Mouse (Mus musculus) fibroblast of lung, adult 2 months (primary cell): ENCODE data around the gene Rnf17.
A peak's percentile ranks its signal among the peaks of the same experiment; 100 is the strongest.

Source experiments
- DNase-seq: peaks from one replicate; pipeline ENCODE4 v3.0.0-alpha.2; 2011; ENCODE audit warnings: low read depth

The Rnf17 gene

GRCm38 (mm10) chr14:56402311-56403071, at the start of gene Rnf17:
Gene Rnf17 (plus strand): TSS chr14:56402581.
- no peak for DNase-seq

GRCm38 (mm10) chr14:56354803-56355202, 47.6 kb upstream of the Rnf17 start:
- no peak for DNase-seq

- no peak for DNase-seq
Observed at GRCm38 (mm10) chr14:56355396-56355795, 47.0 kb upstream of the Rnf17 start.

GRCm38 (mm10) chr14:56356196-56356595, 46.2 kb upstream of the Rnf17 start:
- DNase-seq: no peak

- no peak for DNase-seq
Observed at GRCm38 (mm10) chr14:56358422-56358821, 44.0 kb upstream of the Rnf17 start.

GRCm38 (mm10) chr14:56359131-56359530, 43.2 kb upstream of the Rnf17 start:
- peak; percentile 44 for DNase-seq

GRCm38 (mm10) chr14:56364711-56365237, 37.6 kb upstream of the Rnf17 start, which contains the start of gene Atp12a:
Gene Atp12a (plus strand): TSS chr14:56365068.
- DNase-seq: no peak

- DNase-seq: no peak
Observed at GRCm38 (mm10) chr14:56365292-56365691, 37.1 kb upstream of the Rnf17 start.

- no peak for DNase-seq
Observed at GRCm38 (mm10) chr14:56366712-56367111, 35.7 kb upstream of the Rnf17 start.

- no peak for DNase-seq
Observed at GRCm38 (mm10) chr14:56368834-56369233, 33.5 kb upstream of the Rnf17 start.

- peak; percentile 37 for DNase-seq
Observed at GRCm38 (mm10) chr14:56375731-56376130, 26.6 kb upstream of the Rnf17 start.

- no peak for DNase-seq
Observed at GRCm38 (mm10) chr14:56377745-56378144, 24.6 kb upstream of the Rnf17 start.

- DNase-seq: no peak
Observed at GRCm38 (mm10) chr14:56379336-56379735, 23.0 kb upstream of the Rnf17 start.

- no peak for DNase-seq
Observed at GRCm38 (mm10) chr14:56382366-56382765, 20.0 kb upstream of the Rnf17 start.

GRCm38 (mm10) chr14:56390247-56390646, 12.1 kb upstream of the Rnf17 start:
- no peak for DNase-seq

- DNase-seq: no peak
Observed at GRCm38 (mm10) chr14:56393704-56394312, 8.6 kb upstream of the Rnf17 start.

GRCm38 (mm10) chr14:56398001-56398400, 4.4 kb upstream of the Rnf17 start:
- DNase-seq: peak; percentile 27

- no peak for DNase-seq
Observed at GRCm38 (mm10) chr14:56403072-56403375, 643 bp downstream of the Rnf17 start.

GRCm38 (mm10) chr14:56462090-56462489, 59.7 kb downstream of the Rnf17 start:
- DNase-seq: no peak

- DNase-seq: no peak
Observed at GRCm38 (mm10) chr14:56462729-56463128, 60.3 kb downstream of the Rnf17 start.

GRCm38 (mm10) chr14:56468145-56468544, 65.8 kb downstream of the Rnf17 start:
- peak; percentile 3 for DNase-seq

GRCm38 (mm10) chr14:56489806-56490205, 87.4 kb downstream of the Rnf17 start:
- no peak for DNase-seq

GRCm38 (mm10) chr14:56502407-56502806, 100.0 kb downstream of the Rnf17 start:
- DNase-seq: no peak

- no peak for DNase-seq
Observed at GRCm38 (mm10) chr14:56506743-56507142, 104.4 kb downstream of the Rnf17 start.
